Mouse (Mus musculus) stomach, postnatal 0 days (tissue): ENCODE measurements around the gene Ank2.

Source experiments
- CTCF ChIP-seq: IDR thresholded peaks from 2 replicates; pipeline ENCODE4 v1.5.1; 2016; ENCODE audit warnings: antibody characterized with exemption, low read depth, mild to moderate bottlenecking, moderate library complexity
- EP300 ChIP-seq: optimal IDR thresholded peaks from 2 replicates; pipeline ENCODE3; 2016; ENCODE audit warnings: antibody characterized with exemption

DNA sequence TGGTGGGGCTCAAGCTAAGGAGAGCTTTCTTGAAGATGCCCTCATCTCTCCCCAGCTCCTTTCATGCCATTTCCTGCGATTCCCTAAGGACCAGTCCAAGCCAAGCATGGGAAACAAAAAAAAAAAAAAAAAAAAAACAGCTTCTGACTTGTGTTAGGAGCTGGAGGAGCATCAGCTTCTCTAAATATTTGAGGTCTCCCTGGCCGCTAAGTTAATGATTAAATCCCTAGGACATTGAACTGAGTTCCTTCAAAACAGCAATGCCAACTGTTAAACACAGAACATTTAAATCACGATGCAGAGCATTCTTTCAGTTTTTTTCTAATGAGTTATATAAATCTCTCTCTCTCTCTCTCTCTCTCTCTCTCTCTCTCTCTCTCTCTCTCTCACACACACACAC, 345.3 kb downstream of the Ank2 start:
- no peak for TF ChIP-seq EP300
- no peak for TF ChIP-seq CTCF
